Mouse (Mus musculus): ENCODE data around the gene F830045P16Rik. TPM values are rescaled to one million over a fixed set of nuclear protein-coding genes. Genes with fewer than 3 reads are reported as not detected.
"Not testable (repeated sequence)": the region's sequence is repeated elsewhere in the genome, so short reads cannot be mapped to it uniquely, and the experiment has no call there.

The F830045P16Rik gene
- polyA plus RNA-seq, 1 experiment from 2014 or later: not detected

GRCm38 (mm10) chr2:129483150-129483549 is 53.3 kb downstream of the F830045P16Rik start:
- H3K4me1 ChIP-seq (ENCODE audit: control insufficient read depth, low read depth, low read length): no peaks in the 10 kb centered on the region
- H3K36me3 ChIP-seq (ENCODE audit: control insufficient read depth, insufficient read depth): no peaks in the 10 kb centered on the region
- H3K9me3 ChIP-seq (replicated peaks; ENCODE audit: control insufficient read depth, low read length): no peaks in the 10 kb centered on the region
- no peak overlapping the region for H3K4me2 ChIP-seq (ENCODE audit: low read depth, low read length)
- no peak for ATAC-seq (ENCODE audit: low read depth)
- H3K4me3 ChIP-seq (ENCODE audit: low read depth, low read length): no peak overlapping the region
- H3K27me3 ChIP-seq (ENCODE audit: control insufficient read depth, insufficient read depth, low read depth, low read length): no peaks in the 10 kb centered on the region
- H3K9ac ChIP-seq (ENCODE audit: low read depth, low read length): no peak overlapping the region
- no peak overlapping the region for H3K27ac ChIP-seq (ENCODE audit: low read length)
- 31% methylated on average over 3 of the region's 3 CpGs for WGBS (ENCODE audit: insufficient replicate concordance)

GRCm38 (mm10) chr2:129471905-129472304 is 64.5 kb downstream of the F830045P16Rik start:
- H3K9me3 ChIP-seq (replicated peaks; ENCODE audit: control insufficient read depth, low read length): no peaks in the 10 kb centered on the region
- ATAC-seq (ENCODE audit: low read depth): no peak
- no peak overlapping the region for H3K27ac ChIP-seq (ENCODE audit: low read length)
- no peak overlapping the region for H3K4me3 ChIP-seq (ENCODE audit: low read depth, low read length)
- H3K4me1 ChIP-seq (ENCODE audit: control insufficient read depth, low read depth, low read length): no peaks in the 10 kb centered on the region
- WGBS (ENCODE audit: insufficient replicate concordance): 13% methylated on average over 5 of the region's 5 CpGs
- no peak overlapping the region for H3K9ac ChIP-seq (ENCODE audit: low read depth, low read length)
- no peak overlapping the region for H3K4me2 ChIP-seq (ENCODE audit: low read depth, low read length)
- no peaks in the 10 kb centered on the region for H3K27me3 ChIP-seq (ENCODE audit: control insufficient read depth, insufficient read depth, low read depth, low read length)
- H3K36me3 ChIP-seq (ENCODE audit: control insufficient read depth, insufficient read depth): no peaks in the 10 kb centered on the region

GRCm38 (mm10) chr2:129470839-129471238 is 65.6 kb downstream of the F830045P16Rik start:
- Histone ChIP-seq H3K4me1 (ENCODE audit: control insufficient read depth, low read depth, low read length) (no peaks in the 10 kb centered on the region), H3K4me2 (ENCODE audit: low read depth, low read length) (no peak overlapping the region), H3K9ac (ENCODE audit: low read depth, low read length) (no peak overlapping the region), H3K27ac (ENCODE audit: low read length) (no peak overlapping the region), H3K4me3 (ENCODE audit: low read depth, low read length) (no peak overlapping the region), H3K36me3 (ENCODE audit: control insufficient read depth, insufficient read depth) (no peaks in the 10 kb centered on the region), H3K27me3 (ENCODE audit: control insufficient read depth, insufficient read depth, low read depth, low read length) (no peaks in the 10 kb centered on the region), H3K9me3 (replicated peaks; ENCODE audit: control insufficient read depth, low read length) (no peaks in the 10 kb centered on the region)
- peak; percentile 39; the same call in 1 of the 2 replicates for ATAC-seq (ENCODE audit: low read depth)
- WGBS (ENCODE audit: insufficient replicate concordance): 36% methylated on average over 2 of the region's 2 CpGs

GRCm38 (mm10) chr2:129438772-129439171 is 97.6 kb downstream of the F830045P16Rik start:
- not testable (repeated sequence) for H3K4me2 ChIP-seq (ENCODE audit: low read depth, low read length); H3K4me1 ChIP-seq (ENCODE audit: control insufficient read depth, low read depth, low read length); H3K9me3 ChIP-seq (replicated peaks; ENCODE audit: control insufficient read depth, low read length); H3K9ac ChIP-seq (ENCODE audit: low read depth, low read length); H3K4me3 ChIP-seq (ENCODE audit: low read depth, low read length); H3K36me3 ChIP-seq (ENCODE audit: control insufficient read depth, insufficient read depth); H3K27me3 ChIP-seq (ENCODE audit: control insufficient read depth, insufficient read depth, low read depth, low read length); H3K27ac ChIP-seq (ENCODE audit: low read length)
- WGBS (ENCODE audit: insufficient replicate concordance): 73% methylated on average over 1 of the region's 1 CpGs
- peak; percentile 27; the same call in 1 of the 2 replicates for ATAC-seq (ENCODE audit: low read depth)

- ATAC-seq (ENCODE audit: low read depth): no peak
- H3K27ac ChIP-seq (ENCODE audit: low read length): no peak overlapping the region
- H3K4me2 ChIP-seq (ENCODE audit: low read depth, low read length): no peak overlapping the region
- H3K27me3 ChIP-seq (ENCODE audit: control insufficient read depth, insufficient read depth, low read depth, low read length): no peaks in the 10 kb centered on the region
- no peaks in the 10 kb centered on the region for H3K9me3 ChIP-seq (replicated peaks; ENCODE audit: control insufficient read depth, low read length)
- no peak overlapping the region for H3K4me3 ChIP-seq (ENCODE audit: low read depth, low read length)
- no peak overlapping the region for H3K9ac ChIP-seq (ENCODE audit: low read depth, low read length)
- H3K4me1 ChIP-seq (ENCODE audit: control insufficient read depth, low read depth, low read length): no peaks in the 10 kb centered on the region
- H3K36me3 ChIP-seq (ENCODE audit: control insufficient read depth, insufficient read depth): no peaks in the 10 kb centered on the region
- 28% methylated on average over 1 of the region's 1 CpGs for WGBS (ENCODE audit: insufficient replicate concordance)
These were observed 101.2 kb downstream of the F830045P16Rik start for GRCm38 (mm10) chr2:129435154-129435553.

- WGBS (ENCODE audit: insufficient replicate concordance): 47% methylated on average over 3 of the region's 3 CpGs
- Histone ChIP-seq H3K9me3 (replicated peaks; ENCODE audit: control insufficient read depth, low read length) (no peaks in the 10 kb centered on the region), H3K4me1 (ENCODE audit: control insufficient read depth, low read depth, low read length) (no peaks in the 10 kb centered on the region), H3K9ac (ENCODE audit: low read depth, low read length) (no peak overlapping the region), H3K4me3 (ENCODE audit: low read depth, low read length) (no peak overlapping the region), H3K36me3 (ENCODE audit: control insufficient read depth, insufficient read depth) (no peaks in the 10 kb centered on the region), H3K27me3 (ENCODE audit: control insufficient read depth, insufficient read depth, low read depth, low read length) (no peaks in the 10 kb centered on the region), H3K27ac (ENCODE audit: low read length) (no peak overlapping the region), H3K4me2 (ENCODE audit: low read depth, low read length) (no peak overlapping the region)
- ATAC-seq (ENCODE audit: low read depth): no peak
These were observed 112.7 kb downstream of the F830045P16Rik start for GRCm38 (mm10) chr2:129423741-129424140.

- peak; percentile 68 for ATAC-seq (ENCODE audit: low read depth)
- H3K4me3 ChIP-seq (ENCODE audit: low read depth, low read length): no peak overlapping the region
- H3K4me2 ChIP-seq (ENCODE audit: low read depth, low read length): no peak overlapping the region
- whole genome bisulfite sequencing (ENCODE audit: insufficient replicate concordance): 39% methylated on average over 10 of the region's 10 CpGs
- no peak overlapping the region for H3K27ac ChIP-seq (ENCODE audit: low read length)
- H3K9ac ChIP-seq (ENCODE audit: low read depth, low read length): no peak overlapping the region
- H3K4me1 ChIP-seq (ENCODE audit: control insufficient read depth, low read depth, low read length): no peaks in the 10 kb centered on the region
- H3K9me3 ChIP-seq (replicated peaks; ENCODE audit: control insufficient read depth, low read length): no peaks in the 10 kb centered on the region
- no peaks in the 10 kb centered on the region for H3K36me3 ChIP-seq (ENCODE audit: control insufficient read depth, insufficient read depth)
- no peaks in the 10 kb centered on the region for H3K27me3 ChIP-seq (ENCODE audit: control insufficient read depth, insufficient read depth, low read depth, low read length)
These were observed 115.4 kb downstream of the F830045P16Rik start for GRCm38 (mm10) chr2:129420897-129421561.

- Histone ChIP-seq H3K27ac (ENCODE audit: low read length) (no peak overlapping the region), H3K4me1 (ENCODE audit: control insufficient read depth, low read depth, low read length) (no peaks in the 10 kb centered on the region)
These were observed 117.0 kb downstream of the F830045P16Rik start for GRCm38 (mm10) chr2:129419361-129419880.

GRCm38 (mm10) chr2:129414593-129414992 is 121.8 kb downstream of the F830045P16Rik start:
- Histone ChIP-seq H3K4me3 (ENCODE audit: low read depth, low read length) (no peak overlapping the region), H3K4me2 (ENCODE audit: low read depth, low read length) (no peak overlapping the region), H3K4me1 (ENCODE audit: control insufficient read depth, low read depth, low read length) (no peaks in the 10 kb centered on the region), H3K27ac (ENCODE audit: low read length) (no peak overlapping the region), H3K27me3 (ENCODE audit: control insufficient read depth, insufficient read depth, low read depth, low read length) (no peaks in the 10 kb centered on the region), H3K9me3 (replicated peaks; ENCODE audit: control insufficient read depth, low read length) (no peaks in the 10 kb centered on the region), H3K9ac (ENCODE audit: low read depth, low read length) (no peak overlapping the region), H3K36me3 (ENCODE audit: control insufficient read depth, insufficient read depth) (no peaks in the 10 kb centered on the region)
- no peak for ATAC-seq (ENCODE audit: low read depth)
- 48% methylated on average over 3 of the region's 3 CpGs for WGBS (ENCODE audit: insufficient replicate concordance)

More at GRCm38 (mm10) chr2:129419361-129419880, 117.0 kb downstream of the F830045P16Rik start:
- Histone ChIP-seq H3K27me3 (ENCODE audit: control insufficient read depth, insufficient read depth, low read depth, low read length) (no peaks in the 10 kb centered on the region), H3K4me3 (ENCODE audit: low read depth, low read length) (no peak overlapping the region), H3K9me3 (replicated peaks; ENCODE audit: control insufficient read depth, low read length) (no peaks in the 10 kb centered on the region), H3K4me2 (ENCODE audit: low read depth, low read length) (no peak overlapping the region), H3K36me3 (ENCODE audit: control insufficient read depth, insufficient read depth) (no peaks in the 10 kb centered on the region), H3K9ac (ENCODE audit: low read depth, low read length) (no peak overlapping the region)
- ATAC-seq (ENCODE audit: low read depth): no peak
- WGBS (ENCODE audit: insufficient replicate concordance): 64% methylated on average over 3 of the region's 3 CpGs
